Mouse (Mus musculus) gastrocnemius, adult 8-10 months (tissue): ENCODE data around the gene Dek. TPM values are rescaled to one million over a fixed set of nuclear protein-coding genes. Genes with fewer than 3 reads are reported as not detected.

ENCODE experiments used
- DNase-seq, 2 experiments: peaks; one replicate each; pipeline ENCODE4 v3.0.0; 2022; ENCODE audit warnings: low spot score in 2 of 2
- total RNA-seq, 4 experiments: library from RNA; stranded (reverse); gene quantifications; 2 replicates each; pipeline ENCODE4 v1.2.4; 2022

The Dek gene
- total RNA-seq, 4 experiments from 2014 or later, result 30.6 to 39.9 (median 36.6) TPM

DNA sequence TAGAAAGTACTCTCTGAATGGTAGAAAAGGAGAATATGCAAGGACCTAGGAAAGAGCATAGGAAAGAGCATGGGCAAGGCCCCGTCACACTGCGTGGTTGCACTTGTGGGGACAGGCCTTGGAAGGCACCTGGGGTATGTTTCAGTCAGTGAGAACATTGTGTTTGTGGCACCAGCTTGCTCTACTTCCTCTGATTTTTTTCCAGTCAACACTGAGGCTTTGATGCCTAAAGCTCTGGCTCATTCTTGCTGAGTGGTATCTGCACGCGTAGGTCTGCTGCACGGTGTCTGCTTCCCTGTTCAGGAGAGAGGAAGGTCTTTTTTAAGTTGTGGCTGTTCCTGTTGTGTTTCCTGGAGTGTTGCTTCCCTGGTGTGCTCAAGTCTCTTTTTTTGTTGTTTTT, 49.2 kb downstream of the Dek start:
- no peak for DNase-seq

DNA sequence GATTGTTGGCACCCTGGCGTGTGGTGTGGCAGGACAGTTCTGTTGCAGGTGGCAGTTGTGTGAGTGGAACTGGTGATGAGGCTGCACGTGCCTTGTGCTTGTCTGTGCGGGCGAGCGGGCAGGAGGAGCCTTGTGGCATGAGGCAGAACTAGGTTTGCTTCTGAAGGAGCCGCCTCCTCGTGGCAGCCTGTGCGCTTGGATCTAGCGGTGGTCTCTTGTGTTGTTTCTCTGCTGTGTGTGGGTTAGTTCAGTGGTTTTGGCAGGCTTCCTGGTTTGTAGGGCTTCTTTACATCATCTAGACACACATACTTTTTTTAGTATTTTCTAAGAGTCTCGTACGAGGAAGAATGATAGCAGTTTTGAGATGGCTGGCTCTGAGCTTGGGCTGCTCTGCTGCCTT, 49.9 kb downstream of the Dek start:
- no peak for DNase-seq

DNA sequence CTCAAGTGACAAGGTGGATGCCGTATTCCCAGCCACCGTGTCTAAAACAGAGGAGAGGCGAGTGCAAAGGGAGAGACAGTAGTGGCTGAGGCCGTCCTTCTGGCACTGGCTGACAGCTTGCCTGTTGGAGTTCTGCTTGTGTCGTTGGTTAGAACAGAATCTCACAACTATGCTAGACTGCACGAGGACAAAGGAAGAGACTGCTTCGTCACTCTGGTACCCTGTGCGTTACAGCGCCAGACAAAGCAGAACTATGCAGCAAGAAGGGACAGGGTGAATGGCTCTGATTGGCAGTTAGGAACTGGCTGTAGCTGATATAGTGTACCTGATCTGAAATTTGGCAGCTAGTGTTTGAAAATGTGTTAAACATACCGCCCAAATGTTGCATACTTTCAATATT, 52.0 kb downstream of the Dek start:
- DNase-seq, result no peak

DNA sequence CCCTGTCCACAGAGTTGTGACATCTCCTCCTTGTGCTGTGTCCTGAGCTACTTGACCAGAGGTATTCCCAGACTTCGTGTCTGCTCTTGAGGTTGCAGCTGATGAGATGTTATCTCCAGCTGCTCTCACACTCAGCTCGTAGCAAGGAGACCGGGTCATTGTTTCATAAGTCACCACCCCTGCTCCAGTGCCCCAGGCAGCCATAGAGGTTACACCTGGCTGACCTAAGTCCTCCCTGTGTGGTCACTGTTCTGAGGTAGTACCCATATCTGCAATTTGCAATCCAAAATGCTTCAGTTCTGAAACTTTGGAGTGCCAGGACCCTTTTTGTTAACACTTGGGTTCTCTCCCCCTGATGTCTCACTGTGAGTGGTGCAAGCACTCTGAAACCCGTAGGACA, 56.0 kb downstream of the Dek start:
- no peak for DNase-seq

DNA sequence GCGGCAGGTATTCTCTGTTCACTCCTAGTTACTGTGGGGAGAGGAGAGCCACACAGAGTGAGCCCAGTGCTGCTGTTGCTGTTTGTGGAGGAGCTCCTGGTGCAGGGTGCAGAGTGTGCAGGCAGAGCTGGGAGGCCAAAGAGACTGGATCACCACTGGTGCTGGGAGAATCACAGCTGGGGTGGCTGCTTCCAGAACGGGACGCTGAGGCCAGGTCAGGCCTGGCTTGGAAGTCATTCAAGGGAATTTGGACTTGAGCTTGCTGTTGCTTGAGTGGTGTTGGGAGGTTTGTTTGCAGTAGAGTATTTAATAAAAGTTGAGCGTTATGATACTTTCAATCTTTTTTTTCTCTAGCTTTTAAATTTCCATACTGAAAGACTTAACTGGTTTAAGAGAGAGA, 58.0 kb downstream of the Dek start:
- no peak for DNase-seq

DNA sequence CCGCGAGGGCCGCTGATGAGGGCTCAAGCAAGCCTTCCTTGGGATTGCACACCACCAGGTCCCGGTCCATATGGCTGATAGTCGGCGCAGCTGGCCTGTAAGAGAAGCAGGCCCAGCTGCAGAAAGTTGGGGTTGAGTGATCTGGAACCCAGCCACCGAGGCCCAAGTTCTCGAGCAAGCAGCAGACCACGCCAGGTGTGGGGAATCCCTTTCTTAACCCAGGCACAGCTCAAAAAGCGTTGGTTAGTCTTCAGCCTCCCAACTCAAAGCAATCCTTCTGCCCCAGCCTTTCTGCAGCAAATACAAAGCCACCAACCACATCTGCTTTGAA, 61.4 kb downstream of the Dek start, which contains the start of gene Tpmt:
TSS of gene Tpmt (minus strand) at position 121 of the 331 bp plus-strand sequence.
- peak in 1 of 2 experiments; percentile 10 for DNase-seq

DNA sequence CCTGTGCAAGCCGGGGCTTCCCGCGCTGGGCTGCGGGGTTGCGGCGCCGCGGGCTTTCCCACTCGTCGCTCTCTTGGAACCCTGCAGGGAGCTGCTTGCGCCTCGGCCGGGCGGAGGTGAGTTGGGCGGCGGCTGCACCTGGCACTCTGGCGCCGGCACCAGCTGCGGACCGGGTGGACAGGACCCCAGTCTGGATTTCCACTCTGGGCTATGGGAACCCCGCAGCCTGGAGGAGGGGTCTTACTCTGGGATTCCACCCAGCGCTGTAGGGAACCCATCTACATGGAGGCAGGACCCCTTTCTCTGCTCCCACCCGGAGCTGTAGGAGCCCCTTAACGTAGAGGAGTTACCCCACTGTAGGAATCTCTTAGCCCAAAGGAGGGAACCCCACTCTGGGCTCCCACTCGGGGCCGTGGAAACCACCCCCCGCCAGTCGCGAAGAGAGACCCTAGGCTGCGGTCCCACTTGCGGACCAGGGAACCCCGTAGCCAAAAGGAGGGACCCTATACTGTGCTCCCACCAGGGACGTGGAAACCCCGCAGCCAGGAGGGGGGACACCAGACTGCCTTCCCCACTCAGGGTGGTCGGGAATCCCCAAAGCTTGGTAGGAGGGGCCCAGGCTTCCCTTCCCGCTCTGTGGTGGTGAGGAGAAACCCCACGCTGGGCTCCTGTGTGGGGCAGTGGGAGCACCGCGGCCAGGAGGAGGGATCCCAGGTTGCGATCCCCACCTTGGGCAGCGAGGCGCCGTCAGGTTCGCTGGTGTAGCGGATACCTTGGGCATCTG, 62.0 kb downstream of the Dek start:
- DNase-seq, result no peak

DNA sequence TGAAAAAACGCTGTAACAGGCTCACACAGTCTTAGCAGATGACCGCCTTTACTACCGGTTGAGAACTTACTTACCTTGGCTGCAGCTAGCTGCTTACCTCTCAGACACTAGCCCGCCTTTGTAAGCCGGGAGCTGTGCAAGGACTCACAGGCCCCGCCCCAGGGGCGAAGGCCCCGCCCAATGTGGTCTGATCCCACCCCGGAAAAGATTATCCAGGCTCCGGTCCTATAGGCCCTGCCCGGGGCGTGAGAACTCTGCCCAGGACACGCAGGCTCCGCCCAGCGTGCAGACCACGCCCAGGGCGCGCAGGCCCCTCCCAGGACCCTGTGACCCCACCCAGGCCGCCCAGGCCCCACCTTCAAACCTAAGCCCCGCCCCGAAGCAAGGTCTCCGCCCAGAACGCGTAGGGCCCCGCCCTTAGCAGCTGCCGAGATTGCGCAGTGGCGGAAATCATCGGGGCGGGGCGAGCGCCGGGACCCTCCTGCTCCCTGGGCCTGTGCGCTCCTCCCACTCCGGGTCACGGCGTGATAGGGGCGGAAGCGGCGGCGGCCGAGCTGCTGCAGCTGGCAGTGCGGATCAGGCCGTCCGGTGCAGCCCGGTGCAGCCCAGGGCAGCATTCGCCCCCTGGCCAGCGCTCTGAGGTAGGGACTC, 62.8 kb downstream of the Dek start, which contains the start of gene Kdm1b:
TSS of gene Kdm1b (plus strand) at position 470 of the 651 bp plus-strand sequence.
- DNase-seq, result peak; percentile 98 to 99

DNA sequence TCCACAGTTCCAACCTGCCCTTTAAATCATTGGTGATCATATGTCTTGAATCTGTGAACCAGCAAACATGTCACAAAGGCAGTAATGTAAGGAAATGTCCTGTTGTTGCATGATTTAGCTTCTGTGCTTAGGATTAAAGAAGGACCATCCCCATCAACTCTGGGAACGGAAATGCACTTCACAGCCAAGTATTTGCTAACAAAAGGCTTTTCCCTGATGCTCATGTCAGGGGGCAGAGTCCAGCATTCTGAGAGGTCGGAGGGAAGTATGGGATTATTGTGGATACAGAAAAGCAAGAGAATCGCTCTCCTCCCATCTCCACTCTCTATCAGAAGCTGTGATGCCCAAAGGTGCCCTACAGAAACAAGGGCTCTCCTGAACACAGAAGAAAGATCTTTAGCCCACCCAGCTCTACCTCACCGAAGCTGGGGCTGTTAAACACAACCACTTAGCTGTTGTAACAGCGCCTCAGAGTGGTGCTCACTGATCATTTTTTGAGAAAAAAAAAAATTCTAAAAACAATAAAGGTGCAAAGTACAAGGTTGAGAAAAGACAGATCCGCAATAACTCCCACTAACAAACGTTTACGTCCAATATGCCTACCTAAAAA, 63.9 kb downstream of the Dek start:
- DNase-seq, result no peak

DNA sequence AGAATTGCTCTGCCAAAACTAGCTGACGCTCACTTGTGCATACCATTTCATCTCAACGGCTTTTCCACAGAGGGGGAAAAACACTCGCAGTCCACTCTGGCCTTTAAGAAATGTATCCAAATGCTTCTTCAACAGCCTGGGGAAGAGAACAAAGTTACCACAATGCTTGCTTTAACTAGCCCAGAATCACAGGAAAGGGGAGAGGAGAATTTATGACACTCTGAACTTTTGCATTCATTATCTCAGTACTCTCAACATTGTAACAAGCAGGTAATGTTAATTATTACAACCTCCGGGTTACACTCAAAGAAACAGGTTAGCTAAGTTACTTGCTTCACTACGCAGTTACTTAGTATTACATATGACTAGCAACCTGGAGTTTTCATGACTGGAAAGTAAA, 65.9 kb downstream of the Dek start:
- DNase-seq, result no peak

DNA sequence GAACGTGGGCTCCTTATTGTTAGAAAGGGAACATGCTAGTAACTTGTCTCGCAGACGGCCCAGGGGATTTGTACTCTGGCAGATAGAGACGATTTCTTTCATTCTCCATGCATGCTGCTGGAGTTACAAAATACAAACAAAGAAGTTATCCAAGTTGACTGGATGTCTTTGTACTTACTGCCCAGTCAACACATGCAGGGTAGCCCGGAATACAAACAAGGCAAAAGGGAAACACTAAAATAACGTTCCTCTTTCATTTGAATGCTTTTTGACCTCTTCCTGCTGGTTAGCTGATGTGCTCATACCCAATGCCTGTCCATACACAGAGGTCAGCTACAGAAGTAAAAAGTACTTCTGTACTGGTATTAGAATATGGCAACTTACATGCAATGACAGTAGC, 68.1 kb downstream of the Dek start:
- DNase-seq, result no peak

Other genes with a start within 250 kb of the Dek start
- gene Kif13a, start 176.3 kb downstream of the Dek start, total RNA-seq, result 100 to 1,000 TPM in 2 of 4 experiments, 10 to 100 TPM in 2; 88.4 to 103 (median 97.4) TPM
- 1 to 10 TPM; 5.3 to 6.8 (median 5.6) TPM for gene Nhlrc1, start 91.4 kb downstream of the Dek start, total RNA-seq
- gene Kdm1b, start 62.7 kb downstream of the Dek start, total RNA-seq, result 1 to 10 TPM; 6.7 to 8.4 (median 7.0) TPM
- gene Tpmt, start 61.5 kb downstream of the Dek start, total RNA-seq, result 1 to 10 TPM; 3.6 to 8.1 (median 5.1) TPM
- 10 to 100 TPM; 21.9 to 28.1 (median 22.9) TPM for gene Rnf144b, start 16.5 kb upstream of the Dek start, total RNA-seq